Mouse (Mus musculus): Measurements from ENCODE around the gene Anapc11. TPM values are rescaled to one million over a fixed set of nuclear protein-coding genes. Genes with fewer than 3 reads are reported as not detected.

The Anapc11 gene
- polyA plus RNA-seq, 1 experiment from 2014 or later, result 158 TPM

GRCm38 (mm10) chr11:120626785-120627467, 28.7 kb downstream of the Anapc11 start:
- DNase-seq (ENCODE audit: low spot score), result no peak

GRCm38 (mm10) chr11:120627468-120628300, 29.5 kb downstream of the Anapc11 start:
- DNase-seq (ENCODE audit: low spot score), result peak; percentile 80

- no peak for DNase-seq (ENCODE audit: low spot score)
Observed at GRCm38 (mm10) chr11:120628601-120629340, 30.6 kb downstream of the Anapc11 start.

GRCm38 (mm10) chr11:120629341-120629730, 31.1 kb downstream of the Anapc11 start:
- DNase-seq (ENCODE audit: low spot score), result peak; percentile 79

- peak; percentile 40 for DNase-seq (ENCODE audit: low spot score)
Observed at GRCm38 (mm10) chr11:120629911-120630310, 31.7 kb downstream of the Anapc11 start.

GRCm38 (mm10) chr11:120630401-120630871, 32.2 kb downstream of the Anapc11 start:
- DNase-seq (ENCODE audit: low spot score), result peak; percentile 23

- peak; percentile 61 for DNase-seq (ENCODE audit: low spot score)
Observed at GRCm38 (mm10) chr11:120630881-120631725, 32.9 kb downstream of the Anapc11 start.

- no peak for DNase-seq (ENCODE audit: low spot score)
Observed at GRCm38 (mm10) chr11:120631726-120632448, 33.7 kb downstream of the Anapc11 start.

GRCm38 (mm10) chr11:120632559-120633519, 34.6 kb downstream of the Anapc11 start:
- peak; percentile 61 for DNase-seq (ENCODE audit: low spot score)

GRCm38 (mm10) chr11:120633520-120634343, 35.5 kb downstream of the Anapc11 start, which contains the start of gene Mafg:
TSS of gene Mafg (minus strand) at chr11:120633600.
- DNase-seq (ENCODE audit: low spot score), result peak; percentile 92

GRCm38 (mm10) chr11:120634810-120635209, 36.6 kb downstream of the Anapc11 start:
- DNase-seq (ENCODE audit: low spot score), result no peak

GRCm38 (mm10) chr11:120641255-120641654, 43.0 kb downstream of the Anapc11 start:
- no peak for DNase-seq (ENCODE audit: low spot score)

GRCm38 (mm10) chr11:120641869-120642268, 43.6 kb downstream of the Anapc11 start:
- no peak for DNase-seq (ENCODE audit: low spot score)

- no peak for DNase-seq (ENCODE audit: low spot score)
Observed at GRCm38 (mm10) chr11:120642939-120643600, 44.8 kb downstream of the Anapc11 start.

- DNase-seq (ENCODE audit: low spot score), result peak; percentile 94
Observed at GRCm38 (mm10) chr11:120643601-120643987, 45.4 kb downstream of the Anapc11 start, which contains the start of gene Pycr1. TSS of gene Pycr1 (minus strand) at chr11:120643769.

- DNase-seq (ENCODE audit: low spot score), result no peak
Observed at GRCm38 (mm10) chr11:120647047-120647830, 49.0 kb downstream of the Anapc11 start.
